Mouse (Mus musculus) bone marrow macrophage, adult 2 months (primary cell): ENCODE measurements around the gene Ntm.

Experiments used
- CTCF ChIP-seq: IDR thresholded peaks from 2 replicates; pipeline ENCODE4 v1.5.1; 2012; ENCODE audit warnings: low read depth, mild to moderate bottlenecking, low read length, moderate library complexity
- POLR2A ChIP-seq: IDR thresholded peaks from 2 replicates; pipeline ENCODE4 v1.6.1; 2012; ENCODE audit warnings: mild to moderate bottlenecking, low read depth, low read length, borderline replicate concordance

DNA sequence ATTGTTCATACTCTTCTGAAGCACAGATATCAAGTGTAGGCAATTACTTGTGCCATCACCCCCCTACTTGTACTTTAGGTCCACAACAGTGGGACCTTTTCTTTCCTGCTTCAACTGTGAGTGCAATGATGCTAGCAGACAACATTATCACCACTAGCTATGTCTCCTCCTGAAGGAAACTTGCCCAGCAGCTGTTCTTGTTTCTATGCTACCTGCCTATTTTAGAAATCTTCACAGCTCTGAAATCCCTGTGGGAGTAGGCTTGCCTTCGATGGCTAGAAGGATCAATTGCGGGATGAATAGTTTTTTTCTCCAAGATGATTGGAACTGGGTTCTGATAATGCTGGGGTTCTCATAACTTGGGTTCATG, 693.7 kb downstream of the Ntm start:
- TF ChIP-seq CTCF (no peak), POLR2A (no peak)
